Mouse (Mus musculus): ENCODE measurements around the gene Tti1. TPM values are rescaled to one million over a fixed set of nuclear protein-coding genes. Genes with fewer than 3 reads are reported as not detected.

Gene Tti1
- total RNA-seq, 2 experiments from 2014 or later, result 15.3 to 19.0 TPM

GRCm38 (mm10) chr2:157975595-157975994 lies 52.6 kb downstream of the Tti1 start:
- no peak for DNase-seq (ENCODE audit: low spot score in 2 of 2)

DNA sequence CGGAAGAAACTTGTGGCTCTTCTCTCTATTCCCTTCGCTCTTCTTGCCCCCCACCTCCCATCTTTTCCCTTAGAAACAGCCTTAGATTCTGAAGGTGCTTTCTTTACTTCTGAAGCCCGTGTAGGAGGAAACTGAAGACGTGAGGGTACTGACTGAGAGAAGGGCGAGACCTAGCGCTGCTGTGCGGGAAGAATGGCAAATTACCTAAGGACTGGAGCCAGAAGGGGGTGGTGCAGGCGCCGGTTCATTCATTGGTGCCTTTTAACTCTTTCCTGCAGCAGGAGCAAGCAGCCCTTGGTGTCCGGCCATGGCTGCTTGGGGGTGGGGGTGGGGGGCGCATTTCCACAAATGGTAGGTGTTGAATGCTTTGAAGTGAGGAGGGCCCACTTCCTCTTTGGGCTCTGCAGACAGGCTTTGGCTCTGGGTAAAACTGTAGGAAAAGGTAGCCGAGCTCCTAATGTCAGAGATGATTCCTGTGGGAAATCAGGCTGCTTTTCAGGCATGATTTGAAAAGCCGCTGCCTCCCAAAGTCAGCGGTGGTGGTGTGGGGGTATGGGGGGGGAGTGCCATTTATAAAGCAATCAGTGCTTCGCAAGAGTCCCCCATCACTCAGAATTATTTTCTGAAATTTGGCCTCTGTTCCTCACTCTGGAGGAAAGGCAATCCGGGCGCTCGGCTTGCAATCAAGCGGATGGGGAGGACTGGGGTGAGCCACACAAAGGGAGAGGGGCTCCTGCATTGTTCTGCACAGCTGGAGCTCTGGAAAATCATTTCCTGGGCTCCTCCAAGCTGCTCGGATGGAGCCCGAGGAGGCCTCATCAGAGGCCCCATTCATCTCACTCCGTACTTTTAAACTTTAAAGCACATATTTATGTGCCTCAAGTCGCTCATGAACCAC lies 53.4 kb downstream of the Tti1 start:
- no peak for DNase-seq (ENCODE audit: low spot score in 2 of 2)

DNA sequence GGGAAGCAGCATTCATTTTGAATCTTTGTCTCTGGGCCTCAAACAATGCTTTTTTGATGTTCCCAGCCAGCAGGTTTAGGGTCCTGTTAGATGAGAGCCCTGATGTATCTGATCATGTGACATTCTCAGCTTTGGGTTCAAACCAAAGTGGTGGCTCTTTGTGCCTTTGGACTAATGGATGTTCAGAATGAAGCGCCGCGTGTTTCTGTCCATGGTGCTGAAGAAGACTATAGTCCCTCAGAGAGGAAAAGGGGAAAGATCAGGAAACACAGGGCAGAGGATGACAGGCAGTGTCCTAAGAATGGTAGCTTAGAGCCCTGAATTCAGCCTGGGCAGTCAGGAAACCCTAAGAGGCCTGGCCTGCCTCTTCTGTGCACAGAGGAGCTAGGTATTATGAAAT lies 57.6 kb downstream of the Tti1 start:
- peak in 1 of 2 experiments; percentile 39 for DNase-seq (ENCODE audit: low spot score in 2 of 2)

DNA sequence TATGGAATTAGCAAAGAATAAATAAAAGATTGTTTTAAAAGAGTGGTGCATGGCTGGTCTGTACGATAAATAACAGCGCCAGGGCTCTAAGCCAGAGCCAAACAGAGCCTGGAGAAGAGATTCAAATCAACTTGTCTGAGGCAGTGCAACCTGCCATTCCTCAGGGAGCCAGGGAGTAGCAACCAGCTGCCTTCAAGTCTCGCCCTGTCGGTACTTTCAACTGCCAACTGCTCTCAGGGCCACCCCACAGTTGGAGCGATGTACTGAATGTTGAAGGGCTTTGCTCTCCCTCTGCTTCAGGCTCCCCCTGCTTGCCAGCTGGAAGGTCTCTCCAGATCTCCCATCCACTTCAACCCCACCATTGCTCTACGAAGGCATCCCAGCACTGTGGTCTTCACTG lies 58.1 kb downstream of the Tti1 start:
- DNase-seq (ENCODE audit: low spot score in 2 of 2), result no peak

- DNase-seq (ENCODE audit: low spot score in 2 of 2), result no peak
Observed at GRCm38 (mm10) chr2:157967856-157968255, 60.4 kb downstream of the Tti1 start.

GRCm38 (mm10) chr2:157957707-157958108 lies 70.5 kb downstream of the Tti1 start:
- DNase-seq (ENCODE audit: low spot score in 2 of 2), result no peak

GRCm38 (mm10) chr2:157953978-157954377 lies 74.3 kb downstream of the Tti1 start:
- DNase-seq (ENCODE audit: low spot score in 2 of 2), result no peak

GRCm38 (mm10) chr2:157944156-157944893 lies 83.9 kb downstream of the Tti1 start:
- no peak for DNase-seq (ENCODE audit: low spot score in 2 of 2)

GRCm38 (mm10) chr2:157943514-157944155 lies 84.6 kb downstream of the Tti1 start:
- peak; percentile 85 to 88 for DNase-seq (ENCODE audit: low spot score in 2 of 2)

DNA sequence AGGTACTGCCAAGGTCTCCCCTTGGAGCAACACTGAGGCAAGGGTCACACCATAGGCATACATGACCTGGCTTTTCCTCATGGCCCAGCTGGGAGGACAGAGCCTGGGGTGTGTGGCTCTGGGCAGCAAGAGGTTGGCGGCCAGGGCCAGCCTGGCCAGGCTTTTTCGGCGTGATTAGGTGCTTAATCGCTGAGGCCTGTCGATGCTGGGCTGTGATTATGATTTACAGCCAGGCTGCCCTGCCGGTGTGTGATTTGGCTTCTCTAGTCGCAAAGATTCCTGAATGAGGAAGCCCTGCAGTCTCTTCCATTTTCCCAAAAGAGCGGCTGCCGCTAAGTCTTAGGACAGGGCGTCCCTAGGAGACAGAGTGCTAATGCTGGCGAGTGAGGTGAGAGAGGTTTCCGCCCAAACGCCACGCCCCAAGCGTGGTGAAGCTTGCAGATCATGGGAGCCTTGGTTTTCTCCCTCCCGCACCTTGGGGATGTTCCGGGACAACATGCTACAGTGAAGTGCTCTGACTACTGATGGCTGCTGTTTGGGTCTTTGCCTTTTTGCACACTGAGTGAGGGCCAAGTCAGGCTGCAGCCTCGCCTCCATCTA lies 87.5 kb downstream of the Tti1 start:
- no peak for DNase-seq (ENCODE audit: low spot score in 2 of 2)

- DNase-seq (ENCODE audit: low spot score in 2 of 2), result no peak
Observed at GRCm38 (mm10) chr2:157936676-157937075, 91.6 kb downstream of the Tti1 start.

DNA sequence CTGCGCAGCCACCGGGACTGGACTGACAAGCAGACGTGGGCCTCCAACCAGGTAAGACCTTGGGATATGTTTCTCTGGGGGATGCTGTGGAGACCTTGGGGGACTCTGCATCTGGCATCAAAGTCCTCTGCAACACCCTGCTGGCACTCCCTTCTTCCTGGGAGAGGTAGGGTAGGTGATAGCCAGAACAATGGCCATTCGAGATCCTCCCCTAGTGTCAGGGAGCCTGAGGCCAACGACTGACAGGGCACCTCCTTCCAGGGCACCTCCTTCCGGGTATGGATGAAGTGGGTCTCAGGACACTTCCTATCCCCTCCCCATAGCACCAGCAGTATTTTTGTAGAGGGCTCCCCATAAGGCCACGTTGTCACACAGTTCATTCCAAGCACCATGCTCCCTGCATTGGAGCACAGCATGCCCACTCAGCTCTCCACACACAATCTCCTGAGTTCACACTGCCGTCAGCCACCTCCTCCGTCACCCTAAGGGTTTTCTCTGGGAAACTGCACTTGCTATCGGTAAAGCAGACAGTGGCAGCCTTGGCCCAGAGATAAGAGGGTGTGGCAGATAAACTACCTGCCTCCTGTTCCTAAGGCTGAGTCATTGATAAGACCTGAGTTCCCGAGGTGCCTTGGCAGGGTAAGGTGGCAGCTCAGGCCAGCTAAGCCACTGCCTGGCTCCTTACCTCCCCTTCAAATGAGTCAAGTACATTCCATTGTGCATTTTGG lies 92.6 kb downstream of the Tti1 start:
- no peak for DNase-seq (ENCODE audit: low spot score in 2 of 2)

DNA sequence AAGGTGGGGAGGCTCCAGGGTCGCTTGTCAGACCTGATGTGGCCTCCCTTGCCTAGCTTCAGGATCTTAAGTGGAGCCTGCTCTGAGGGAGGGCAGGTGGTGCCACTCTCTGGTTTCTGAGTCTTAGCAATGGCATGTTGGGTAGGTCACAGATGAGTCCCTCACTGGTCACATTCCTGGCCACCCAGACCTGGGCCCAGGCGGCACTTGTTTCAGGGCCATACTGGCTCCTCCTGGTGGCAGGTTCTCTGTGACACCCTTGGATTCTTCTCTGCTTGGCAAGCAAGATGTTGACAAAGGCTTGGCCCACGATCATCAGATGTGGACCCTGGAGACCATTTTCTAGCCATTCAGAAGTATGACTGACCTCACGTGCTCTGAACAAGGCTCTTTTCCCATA lies 95.6 kb downstream of the Tti1 start:
- no peak for DNase-seq (ENCODE audit: low spot score in 2 of 2)

Other genes with a start within 250 kb of the Tti1 start
- 100 to 1,000 TPM; 186 to 200 TPM for gene Vstm2l, start 113.8 kb downstream of the Tti1 start, total RNA-seq (2021)
- 10 to 100 TPM; 34.0 to 36.6 TPM for gene Rprd1b, start 64 bp upstream of the Tti1 start, total RNA-seq (2021)
- gene Tgm2, start 118.0 kb upstream of the Tti1 start, total RNA-seq (2021), result 1 to 10 TPM; 5.7 to 6.8 TPM
- gene D630003M21Rik, start 200.8 kb upstream of the Tti1 start, total RNA-seq (2021), result 1 to 10 TPM; 4.3 to 4.4 TPM
- gene Bpi, start 229.7 kb upstream of the Tti1 start, total RNA-seq (2021), result not detected